Mouse (Mus musculus) heart, adult 2 months (tissue): ENCODE measurements around the gene Acvrl1. TPM values are rescaled to one million over a fixed set of nuclear protein-coding genes. Genes with fewer than 3 reads are reported as not detected.

Source experiments
- DNase-seq, 2 experiments: peaks; one replicate each; pipeline ENCODE4 v3.0.0; 2021
- H3K27ac ChIP-seq: fragments of 200-600 bp; 2 replicates; pipeline ENCODE4 v1.8.1; 2022
- H3K27me3 ChIP-seq: fragments of 200-500 bp; 2 replicates; pipeline ENCODE4 v1.6.1; 2012; ENCODE audit warnings: mild to moderate bottlenecking, low read length, inconsistent platforms, mixed read lengths; ENCODE audit not compliant: control insufficient read depth, insufficient read depth
- H3K36me3 ChIP-seq: fragments of 200-500 bp; 2 replicates; pipeline ENCODE4 v1.6.1; 2012; ENCODE audit warnings: low read length, inconsistent platforms; ENCODE audit not compliant: control insufficient read depth, insufficient read depth
- H3K4me1 ChIP-seq: fragments of 200-500 bp; 2 replicates; pipeline ENCODE4 v1.6.1; 2011; ENCODE audit warnings: low read length; ENCODE audit not compliant: control insufficient read depth, insufficient read depth
- H3K4me3 ChIP-seq: fragments of 200-600 bp; 2 replicates; pipeline ENCODE4 v1.8.1; 2022
- H3K79me2 ChIP-seq: fragments of 200-500 bp; replicated peaks from 2 replicates; pipeline ENCODE4 v1.6.1; 2012; ENCODE audit warnings: mild to moderate bottlenecking, inconsistent platforms, low read length, moderate library complexity, mixed read lengths; ENCODE audit not compliant: control insufficient read depth, insufficient read depth
- H3K9ac ChIP-seq: fragments of 200-500 bp; 2 replicates; pipeline ENCODE4 v1.6.1; 2012; ENCODE audit warnings: low read depth, mild to moderate bottlenecking, control low read depth, inconsistent platforms, low read length, mixed read lengths
- CTCF ChIP-seq: fragments of 200-600 bp; IDR thresholded peaks from 2 replicates; pipeline ENCODE4 v1.8.1; 2022; ENCODE audit warnings: antibody characterized with exemption, mild to moderate bottlenecking, moderate library complexity
- EP300 ChIP-seq: fragments of 200-500 bp; IDR thresholded peaks from 2 replicates; pipeline ENCODE4 v1.6.1; 2011; ENCODE audit warnings: low read depth, low read length, control low read depth; ENCODE audit not compliant: insufficient read depth
- POLR2A ChIP-seq: fragments of 200-500 bp; IDR thresholded peaks from 2 replicates; pipeline ENCODE4 v1.6.1; 2011; ENCODE audit warnings: mild to moderate bottlenecking, low read depth, low read length, control low read depth; ENCODE audit not compliant: insufficient read depth
- WGBS: fragments of 180-500 bp; shearing (Covaris S2); methylation state at CpG from one replicate; pipeline ENCODE4 v1.1.7; 2018; 5-methylcytosine and 5-hydroxymethylcytosine counted together
- intact Hi-C: fragments of 180-260 bp; cut with DNase I; formaldehyde crosslinking; loops from one replicate; pipeline ENCODE4 v1.15.1; 2025
- polyA plus RNA-seq: library from polyadenylated mRNA; depleted of rRNA; stranded (reverse); fragments of >200 nt; gene quantifications from 2 replicates; pipeline ENCODE4 v1.2.3, GENCODE M21; 2012
- total RNA-seq, 2 experiments: library from RNA; stranded (reverse); gene quantifications; 2 replicates each; pipeline ENCODE4 v1.2.3; 2021

Acvrl1 gene
- total and polyA plus RNA-seq, 3 experiments = 24.1 to 35.0 (median 29.5) TPM

DNA sequence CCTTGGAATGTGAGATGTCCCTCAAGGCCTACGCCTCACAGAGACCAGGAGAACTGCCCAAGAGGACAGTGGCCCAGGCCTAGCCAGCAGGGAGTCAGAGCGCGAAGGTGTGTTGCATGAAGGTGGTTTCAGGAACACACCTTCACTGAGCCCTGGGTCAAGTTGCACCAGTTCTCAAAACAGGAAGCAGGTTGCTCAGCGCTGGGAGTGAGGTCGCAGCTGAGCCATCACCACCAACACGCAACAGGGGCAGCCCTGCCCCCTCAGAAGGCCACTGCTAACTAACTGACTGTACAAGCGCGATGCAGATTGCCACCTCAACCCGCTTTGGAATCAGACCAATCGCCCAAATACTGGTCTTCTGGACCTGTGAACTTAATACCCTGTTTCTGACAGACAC lies 43.8 kb upstream of the Acvrl1 start:
- intact Hi-C loops = no loop called here
- no peaks in the 10 kb centered on the region for H3K79me2 ChIP-seq
- H3K36me3 ChIP-seq = no peaks in the 10 kb centered on the region
- H3K4me1 ChIP-seq = peaks cover 2% of the 10 kb centered on the region; the same call in 1 of the 2 replicates
- TF ChIP-seq EP300 (no peak), POLR2A (no peak), CTCF (no peak)
- H3K4me3 ChIP-seq = no peak overlapping the region
- H3K27me3 ChIP-seq = no peaks in the 10 kb centered on the region
- WGBS = 84% methylated on average over 10 of the region's 10 CpGs
- DNase-seq = no peak
- no peak overlapping the region for H3K9ac ChIP-seq
- no peak overlapping the region for H3K27ac ChIP-seq

DNA sequence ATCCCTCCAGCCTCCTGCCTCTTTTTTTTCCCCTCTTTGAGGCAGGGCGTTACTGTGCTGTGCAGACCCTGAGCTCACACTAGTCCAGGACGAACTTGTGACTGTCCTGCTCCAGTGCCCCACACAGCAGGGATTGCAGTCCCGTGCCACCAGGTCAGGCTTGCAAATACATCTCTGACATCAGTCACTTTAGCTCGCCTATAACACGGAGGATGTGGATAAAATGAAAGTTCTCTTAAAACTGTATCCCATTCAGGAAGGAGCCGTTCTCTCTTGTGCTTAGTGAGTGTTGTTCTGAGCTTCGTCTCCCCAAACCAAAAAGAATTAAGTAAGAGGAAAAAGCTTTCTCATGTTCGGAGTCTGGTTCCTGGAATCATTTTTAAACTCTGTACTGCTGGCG lies 41.9 kb upstream of the Acvrl1 start:
- 85% methylated on average over 9 of the region's 9 CpGs for WGBS
- intact Hi-C loops = no loop called here
- H3K79me2 ChIP-seq = no peaks in the 10 kb centered on the region
- TF ChIP-seq CTCF = no peak
- TF ChIP-seq EP300 = no peak
- no peak for TF ChIP-seq POLR2A
- no peaks in the 10 kb centered on the region for H3K36me3 ChIP-seq
- H3K4me3 ChIP-seq = no peak overlapping the region
- H3K27ac ChIP-seq = no peak overlapping the region
- H3K27me3 ChIP-seq = no peaks in the 10 kb centered on the region
- no peak overlapping the region for H3K9ac ChIP-seq
- no peak for DNase-seq
- H3K4me1 ChIP-seq = peaks cover 2% of the 10 kb centered on the region; the same call in 1 of the 2 replicates

DNA sequence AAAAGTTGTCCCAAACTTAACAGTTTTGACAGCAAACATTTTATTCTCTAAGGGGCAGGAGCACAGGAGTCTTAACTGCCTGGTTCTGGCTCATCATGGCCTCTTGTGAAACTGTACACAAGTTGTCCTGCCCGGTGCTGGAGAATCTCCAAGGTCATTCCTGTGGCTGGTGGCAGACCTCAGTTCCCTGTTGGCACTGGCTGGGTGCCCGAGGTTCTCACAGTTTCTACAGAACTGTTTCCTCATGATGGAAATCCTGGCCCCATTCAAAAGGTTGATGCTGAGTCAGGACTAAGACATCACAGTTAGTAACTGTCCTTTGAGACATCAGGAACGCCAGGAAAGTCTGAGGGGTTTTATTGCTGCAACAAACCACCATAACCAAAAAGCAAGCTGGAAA lies 41.4 kb upstream of the Acvrl1 start:
- no peak for DNase-seq
- H3K27ac ChIP-seq = no peak overlapping the region
- H3K4me3 ChIP-seq = no peak overlapping the region
- peaks cover 2% of the 10 kb centered on the region; the same call in 1 of the 2 replicates for H3K4me1 ChIP-seq
- no peaks in the 10 kb centered on the region for H3K27me3 ChIP-seq
- H3K79me2 ChIP-seq = no peaks in the 10 kb centered on the region
- no peak for TF ChIP-seq POLR2A
- TF ChIP-seq EP300 = no peak
- TF ChIP-seq CTCF = no peak
- H3K36me3 ChIP-seq = no peaks in the 10 kb centered on the region
- WGBS = 40% methylated on average over 3 of the region's 3 CpGs
- intact Hi-C loops = no loop called here
- no peak overlapping the region for H3K9ac ChIP-seq

- 82% methylated on average over 4 of the region's 4 CpGs for WGBS
- Histone ChIP-seq H3K4me1 (no peaks in the 10 kb centered on the region; the same call in 1 of the 2 replicates), H3K36me3 (no peaks in the 10 kb centered on the region), H3K27ac (no peak overlapping the region), H3K9ac (no peak overlapping the region), H3K4me3 (no peak overlapping the region), H3K27me3 (no peaks in the 10 kb centered on the region), H3K79me2 (no peaks in the 10 kb centered on the region)
- TF ChIP-seq CTCF (no peak), POLR2A (no peak), EP300 (no peak)
- DNase-seq = no peak
- intact Hi-C loops = no loop called here
Observed at GRCm38 (mm10) chr15:101088291-101088690, 40.0 kb upstream of the Acvrl1 start.

- no peak overlapping the region for H3K9ac ChIP-seq
- 93% methylated on average over 8 of the region's 8 CpGs for WGBS
- no peaks in the 10 kb centered on the region for H3K36me3 ChIP-seq
- no peaks in the 10 kb centered on the region; the same call in 1 of the 2 replicates for H3K4me1 ChIP-seq
- no peak overlapping the region for H3K27ac ChIP-seq
- H3K4me3 ChIP-seq = no peak overlapping the region
- no peaks in the 10 kb centered on the region for H3K27me3 ChIP-seq
- TF ChIP-seq POLR2A (no peak), CTCF (no peak), EP300 (no peak)
- no peak for DNase-seq
- intact Hi-C loops = no loop called here
- H3K79me2 ChIP-seq = no peaks in the 10 kb centered on the region
Observed at GRCm38 (mm10) chr15:101091551-101091950, 36.8 kb upstream of the Acvrl1 start.

GRCm38 (mm10) chr15:101092121-101092828 lies 36.0 kb upstream of the Acvrl1 start:
- Histone ChIP-seq H3K27ac (peak overlapping the region; percentile 23; the same call in 1 of the 2 replicates), H3K36me3 (no peaks in the 10 kb centered on the region), H3K27me3 (no peaks in the 10 kb centered on the region)

More at GRCm38 (mm10) chr15:101092121-101092828, 36.0 kb upstream of the Acvrl1 start:
- TF ChIP-seq EP300 (no peak), POLR2A (no peak), CTCF (no peak)
- Histone ChIP-seq H3K4me3 (no peak overlapping the region), H3K9ac (no peak overlapping the region), H3K79me2 (no peaks in the 10 kb centered on the region), H3K4me1 (no peaks in the 10 kb centered on the region; the same call in 1 of the 2 replicates)
- WGBS = 59% methylated on average over 14 of the region's 14 CpGs
- intact Hi-C loops = no loop called here
- DNase-seq = no peak
